Mouse (Mus musculus): Measurements from ENCODE around the gene Tlr9.

DNA sequence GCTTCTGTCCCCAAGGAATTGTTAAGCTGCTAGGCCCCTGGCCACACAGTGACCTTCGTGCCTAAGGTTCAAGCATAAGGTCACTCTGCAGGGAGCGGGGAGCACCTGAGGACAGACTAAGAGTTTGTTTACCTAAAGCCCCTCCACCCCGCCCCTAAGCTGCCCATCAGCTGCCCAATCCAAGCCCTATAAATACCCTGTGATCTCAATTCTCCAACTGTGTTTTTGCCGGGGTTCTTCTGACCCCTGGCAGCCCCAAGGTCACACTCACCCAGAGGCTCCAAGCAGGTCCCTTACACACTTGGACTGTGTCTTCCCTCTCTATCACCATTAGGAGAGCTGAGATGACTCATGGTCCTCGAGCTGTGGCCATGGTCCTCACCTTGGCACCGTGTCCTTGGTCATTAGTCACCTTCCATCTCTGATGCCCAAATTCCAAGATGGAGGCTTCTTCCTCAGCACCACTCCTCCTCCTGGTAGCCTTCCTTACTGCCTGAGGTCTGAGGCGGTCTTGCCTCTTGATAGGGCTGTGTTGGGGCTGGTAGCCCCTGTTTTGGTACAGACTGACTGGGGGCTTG, 16.6 kb upstream of the Tlr9 start:
- TF ChIP-seq CTCF (IDR thresholded peaks at IDR 0.05) (no peak), EP300 (IDR thresholded peaks at IDR 0.05) (no peak)
